Mouse (Mus musculus): ENCODE results near the gene Prtg.

Gene Prtg

DNA sequence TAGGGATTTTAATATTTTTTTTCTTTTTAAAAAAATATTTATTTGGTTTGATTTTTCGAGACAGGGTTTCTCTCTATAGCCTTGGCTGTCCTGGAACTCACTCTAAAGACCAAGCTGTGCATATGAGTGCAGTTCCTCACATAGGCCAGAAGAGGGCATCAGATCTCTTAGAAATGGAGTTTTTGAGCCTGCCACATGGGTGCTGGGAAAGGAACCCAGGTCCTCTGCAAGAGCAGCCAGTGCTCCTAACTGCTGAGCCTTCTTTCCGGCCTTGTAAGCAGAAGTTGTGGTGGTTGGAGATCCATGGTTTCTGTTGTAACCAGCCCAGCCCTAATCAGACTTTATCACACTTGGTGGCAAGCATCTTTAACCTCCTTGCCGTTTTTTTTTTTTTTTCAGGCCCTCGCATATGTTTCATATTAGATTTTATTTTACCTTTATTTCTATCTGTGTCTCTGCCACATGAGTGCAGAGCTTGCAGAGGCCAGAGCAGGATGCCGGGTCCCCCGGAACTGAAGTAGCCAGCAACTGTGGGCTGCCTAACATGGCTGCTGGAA, 88.2 kb downstream of the Prtg start:
- no peak for DNase-seq (ENCODE audit: extremely low read depth, insufficient read length, low spot score)

DNA sequence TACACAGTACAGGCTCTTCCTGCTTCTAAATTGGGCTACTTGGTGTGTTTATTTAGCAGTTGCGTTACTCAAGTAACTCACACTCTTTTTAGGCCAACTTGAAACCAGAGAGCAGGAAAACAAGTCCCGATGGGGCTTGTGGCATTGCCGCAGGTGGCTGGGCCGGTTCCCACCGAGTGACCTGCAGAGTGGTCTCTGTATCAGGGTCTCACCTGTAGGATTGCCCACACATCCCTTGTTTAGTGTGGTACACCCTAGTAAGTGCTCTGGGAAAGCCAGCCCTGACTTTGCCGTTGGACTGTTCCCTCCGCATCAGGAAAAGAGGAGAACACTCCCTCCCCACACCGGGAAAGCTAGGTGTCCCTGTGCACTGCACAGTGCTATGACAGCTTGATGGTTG, 95.4 kb downstream of the Prtg start:
- DNase-seq (ENCODE audit: extremely low read depth, insufficient read length, low spot score): no peak

DNA sequence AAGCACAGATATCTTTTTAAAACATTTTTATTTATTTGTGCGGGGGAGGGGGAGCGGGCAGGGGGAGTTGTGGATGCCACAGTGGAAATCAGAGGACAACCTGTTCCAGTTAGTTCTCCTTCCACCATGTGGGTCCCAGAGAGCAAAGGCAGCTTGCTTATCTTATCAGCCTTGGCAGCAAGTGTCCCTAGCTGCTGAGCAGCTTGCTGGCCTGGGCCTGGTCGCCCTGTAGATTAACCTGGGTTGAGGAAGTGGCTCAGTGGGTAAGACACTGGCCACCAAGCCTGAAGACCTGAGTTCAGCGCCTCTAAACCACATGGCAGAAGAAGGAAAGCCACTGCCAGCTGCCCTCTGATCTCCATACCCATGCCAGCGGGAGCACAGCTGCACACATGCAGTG, 95.9 kb downstream of the Prtg start:
- no peak for DNase-seq (ENCODE audit: extremely low read depth, insufficient read length, low spot score)

DNA sequence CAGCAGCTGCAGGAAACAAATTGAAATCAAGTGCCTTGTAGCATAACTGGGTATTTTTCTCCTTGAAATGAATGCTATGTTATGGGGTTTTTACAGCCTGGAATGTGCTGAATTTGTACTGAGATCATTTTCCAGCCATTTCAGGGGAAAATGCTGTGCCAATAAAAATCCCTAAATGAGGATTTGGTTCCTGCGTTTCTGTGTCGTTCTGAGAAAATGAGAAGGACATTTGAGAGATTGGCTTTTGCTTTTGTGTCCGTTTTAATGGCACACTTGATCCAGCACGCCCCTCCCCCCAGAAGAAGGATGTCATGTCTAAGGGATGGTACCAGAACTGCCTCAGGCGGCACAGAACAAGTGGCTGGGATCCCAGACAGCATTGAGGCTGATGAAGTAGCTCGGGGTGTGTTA, 100.0 kb downstream of the Prtg start:
- DNase-seq (ENCODE audit: extremely low read depth, insufficient read length, low spot score): no peak

DNA sequence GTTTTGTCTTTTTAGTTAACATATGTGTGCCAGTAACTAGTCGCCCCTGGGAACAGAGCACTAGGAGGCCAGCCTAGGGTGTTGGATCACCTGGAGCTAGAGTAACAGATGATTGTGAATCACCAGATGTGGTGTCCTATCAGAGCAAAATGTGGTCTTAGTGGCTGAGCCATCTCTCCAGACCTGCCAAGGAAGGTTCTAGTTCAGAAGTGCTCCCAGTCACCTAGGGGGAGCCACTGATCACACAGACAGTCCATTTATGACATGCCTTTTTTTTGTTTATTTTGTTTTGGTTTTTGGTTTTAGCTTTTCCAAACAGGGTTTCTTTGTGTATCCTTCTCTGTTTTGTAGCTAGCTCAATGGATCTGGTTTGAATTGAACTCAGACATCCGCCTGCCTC, 104.7 kb downstream of the Prtg start:
- no peak for DNase-seq (ENCODE audit: extremely low read depth, insufficient read length, low spot score)

DNA sequence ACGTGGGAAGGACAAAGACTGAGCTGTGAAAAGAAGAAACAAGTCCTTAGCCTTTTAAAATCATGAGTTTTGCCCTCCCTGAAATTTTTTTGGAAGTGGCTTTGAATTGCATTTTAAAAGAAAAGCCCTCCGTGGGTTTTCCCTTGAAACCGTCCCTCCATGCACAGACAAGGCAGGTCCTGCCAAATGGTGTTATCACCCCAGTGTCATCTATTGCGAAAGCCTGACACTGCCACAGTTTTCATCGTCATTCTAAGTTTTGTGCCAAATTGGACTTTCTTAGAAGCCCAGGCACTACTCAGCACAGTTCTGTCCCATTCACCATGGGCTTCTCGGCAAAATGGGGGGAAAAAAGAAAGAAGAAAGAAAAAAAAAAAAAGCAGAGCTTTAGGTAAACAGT, 106.9 kb downstream of the Prtg start:
- no peak for DNase-seq (ENCODE audit: extremely low read depth, insufficient read length, low spot score)

DNA sequence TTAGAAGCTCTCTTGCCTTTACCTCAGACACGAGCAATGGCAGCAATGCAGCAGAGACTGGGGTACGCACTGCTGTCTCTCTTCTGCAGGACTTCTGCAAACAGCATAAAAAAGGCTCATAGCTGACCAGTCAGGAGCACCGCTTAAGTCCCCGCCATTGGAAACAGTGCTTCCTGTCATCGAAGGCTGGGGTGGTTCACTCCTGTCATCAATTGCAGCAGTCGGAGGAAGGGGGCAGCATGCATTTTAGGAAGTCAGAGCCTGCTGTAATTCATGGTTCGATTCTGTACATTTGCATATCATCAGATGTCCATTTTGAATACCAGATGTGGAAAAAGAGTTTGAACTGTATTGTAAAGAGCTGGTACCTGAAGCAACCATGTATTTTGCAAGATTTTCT, 109.1 kb downstream of the Prtg start:
- DNase-seq (ENCODE audit: extremely low read depth, insufficient read length, low spot score): no peak

DNA sequence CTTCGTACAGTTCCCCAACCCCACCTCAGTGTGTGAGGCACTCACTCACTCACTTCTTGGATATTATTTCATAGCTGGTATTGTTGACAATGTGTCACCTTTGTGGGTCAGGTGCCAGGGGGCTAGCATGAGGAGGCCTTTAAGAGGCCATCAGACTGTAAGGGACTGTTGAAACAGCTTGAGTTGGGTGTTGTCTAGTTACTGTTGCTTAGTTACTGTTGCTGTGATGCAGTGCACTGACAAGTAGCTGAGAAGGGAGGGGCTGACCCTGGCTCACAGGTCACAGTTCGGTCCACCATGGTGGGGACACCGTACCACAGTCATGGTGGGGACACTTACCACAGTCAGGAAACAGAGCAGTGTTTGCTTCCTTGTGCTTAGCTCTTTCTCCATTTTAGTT, 116.4 kb downstream of the Prtg start:
- DNase-seq (ENCODE audit: extremely low read depth, insufficient read length, low spot score): no peak

DNA sequence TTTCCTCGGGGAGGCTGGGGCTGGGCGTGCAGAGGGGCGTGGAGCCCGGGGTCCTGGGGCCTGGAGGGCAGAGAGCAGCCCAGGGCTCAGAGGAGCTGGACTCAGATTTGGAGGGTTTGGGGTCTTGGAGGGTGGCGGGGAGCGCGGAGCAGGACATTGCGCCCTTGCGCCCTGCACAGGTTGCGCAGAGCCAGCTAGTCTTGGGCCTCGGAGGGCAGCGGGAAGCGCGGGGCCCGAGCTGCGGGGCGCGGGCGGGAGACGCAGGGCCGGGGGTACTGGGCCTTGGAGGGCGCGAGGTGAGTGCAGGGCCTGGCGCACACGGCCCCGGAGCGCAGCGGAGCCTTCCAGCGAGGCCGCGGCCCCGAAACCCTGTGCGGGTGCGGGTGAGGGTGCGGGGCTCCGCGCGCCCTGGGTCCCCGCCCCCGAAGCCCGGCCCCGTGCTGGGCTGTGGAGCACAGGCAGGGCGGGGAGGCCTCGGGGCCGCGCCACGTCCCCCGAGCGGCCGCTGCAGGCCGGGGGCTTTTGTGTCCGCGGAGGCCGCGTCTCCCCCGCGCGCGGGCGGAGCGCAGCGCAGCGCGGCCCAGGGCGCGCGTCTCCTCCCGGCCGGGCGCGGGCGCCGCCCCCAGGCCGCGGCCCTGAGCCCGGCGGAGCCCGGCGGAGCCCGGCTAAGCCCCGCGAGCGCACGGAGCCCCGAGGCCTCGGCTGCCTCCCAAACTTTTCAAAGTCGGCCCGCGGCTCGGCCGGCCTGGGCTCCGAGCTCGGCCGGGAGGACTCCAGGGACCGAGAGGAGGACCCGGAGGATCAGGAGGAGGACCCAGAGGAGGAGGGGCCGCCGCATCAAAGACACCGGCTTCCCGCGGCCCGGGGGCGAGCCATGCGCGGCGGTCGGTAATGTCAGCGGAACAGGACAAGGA, 118.6 kb downstream of the Prtg start, which contains the start of gene Pygo1:
Gene Pygo1, plus strand, starts transcription at position 625 of the 914 bp plus-strand sequence.
- no peak for DNase-seq (ENCODE audit: extremely low read depth, insufficient read length, low spot score)

DNA sequence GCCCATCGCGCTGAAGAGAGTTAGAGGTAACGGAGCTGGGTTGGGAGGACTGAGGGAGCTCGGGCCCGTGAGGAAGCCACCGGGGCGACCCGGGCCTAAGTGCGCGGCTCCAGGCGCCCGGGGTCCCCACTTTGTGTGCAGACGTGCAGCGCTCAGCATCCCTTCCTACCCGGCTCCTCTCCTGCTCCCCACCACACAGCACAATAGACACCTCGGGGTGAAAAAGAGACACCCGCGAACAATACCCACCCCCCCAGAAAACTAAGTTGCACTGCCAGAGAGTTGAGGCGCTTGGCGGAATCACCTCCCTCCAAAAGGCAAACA, 119.2 kb downstream of the Prtg start:
- DNase-seq (ENCODE audit: extremely low read depth, insufficient read length, low spot score): no peak

DNA sequence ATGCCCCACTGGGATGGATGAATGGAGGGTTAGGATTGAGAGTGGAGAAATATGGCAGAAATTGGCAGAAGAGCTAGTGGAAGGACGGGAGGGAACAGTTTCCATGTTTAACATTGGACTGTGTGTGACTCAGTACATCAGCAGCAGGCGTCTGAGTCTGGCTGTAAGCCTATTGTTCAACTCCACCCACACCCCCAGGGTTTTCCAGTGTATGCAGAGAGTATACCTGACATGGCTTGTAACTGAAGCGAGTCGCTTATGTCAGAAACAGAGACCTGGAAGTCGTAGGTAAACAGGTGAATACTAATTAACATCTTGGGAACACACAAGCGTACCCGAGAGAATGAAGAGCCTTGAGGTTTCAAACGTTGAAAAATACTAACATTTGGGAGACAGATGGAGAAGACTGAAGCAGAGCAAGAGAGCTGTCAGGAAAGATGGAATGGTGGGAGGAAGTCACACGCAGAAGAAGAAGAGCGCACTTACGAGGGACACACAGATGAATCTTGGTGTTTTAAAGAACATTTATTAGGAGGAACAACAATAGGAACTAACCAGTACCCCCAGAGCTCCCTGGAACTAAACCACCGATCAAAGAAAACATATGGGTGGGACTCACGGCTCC, 124.6 kb downstream of the Prtg start:
- no peak for DNase-seq (ENCODE audit: extremely low read depth, insufficient read length, low spot score)

DNA sequence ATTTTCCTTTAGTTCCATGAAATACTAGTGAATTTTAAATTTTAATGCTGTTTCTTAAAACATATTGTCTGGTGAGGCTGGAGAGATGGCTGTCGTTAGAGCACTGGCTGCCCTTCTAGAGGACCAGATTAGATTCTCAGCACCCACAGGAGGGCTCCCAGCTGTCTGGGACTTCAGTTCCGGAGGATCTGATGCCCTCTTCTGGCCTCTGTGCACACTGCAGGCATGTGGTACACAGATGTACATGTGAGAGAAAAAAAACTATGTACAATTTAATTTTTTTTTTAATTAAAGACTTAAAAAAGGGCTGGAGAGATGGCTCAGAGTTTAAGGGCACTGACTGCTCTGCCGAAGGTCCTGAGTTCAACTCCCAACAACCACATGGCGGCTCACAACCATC, 128.6 kb downstream of the Prtg start:
- no peak for DNase-seq (ENCODE audit: extremely low read depth, insufficient read length, low spot score)

DNA sequence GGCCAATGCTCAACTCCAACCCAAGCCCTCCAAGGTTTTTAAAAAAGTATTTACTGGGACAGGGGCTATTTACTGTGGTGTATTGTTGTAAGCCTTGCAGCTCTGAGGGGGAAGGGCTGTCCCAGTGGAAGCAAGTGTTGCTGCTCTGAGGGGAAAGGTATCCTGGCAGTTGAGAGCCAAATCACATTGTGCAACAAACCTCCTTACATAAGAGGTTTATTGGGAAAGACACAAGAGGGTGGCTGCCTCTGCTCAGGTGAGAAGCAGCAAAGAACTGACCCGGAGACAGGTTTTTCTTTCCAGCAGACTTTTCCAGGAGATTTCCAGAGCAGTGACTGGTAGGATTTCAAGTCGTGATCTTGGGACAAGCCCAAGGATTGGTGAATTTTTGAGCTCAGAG, 129.6 kb downstream of the Prtg start:
- no peak for DNase-seq (ENCODE audit: extremely low read depth, insufficient read length, low spot score)

DNA sequence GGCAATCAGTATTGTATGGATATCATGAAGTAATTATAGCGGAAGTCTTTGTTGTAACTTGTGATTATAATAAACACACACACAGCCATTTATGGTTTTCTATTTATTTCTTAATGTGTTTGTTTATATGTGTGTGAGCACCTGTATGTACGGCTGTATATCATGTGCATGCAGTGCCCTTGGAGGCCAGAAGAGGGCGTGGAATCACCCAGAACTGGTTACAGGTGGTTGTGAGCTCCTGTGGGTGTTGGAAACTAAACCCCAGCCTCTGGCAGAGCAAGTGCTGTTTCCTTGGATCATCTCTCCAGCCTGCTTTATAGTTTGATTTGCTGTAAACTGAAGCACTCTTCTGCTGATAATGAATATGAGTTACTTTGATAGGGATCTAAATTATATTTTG, 136.8 kb downstream of the Prtg start:
- DNase-seq (ENCODE audit: extremely low read depth, insufficient read length, low spot score): no peak

DNA sequence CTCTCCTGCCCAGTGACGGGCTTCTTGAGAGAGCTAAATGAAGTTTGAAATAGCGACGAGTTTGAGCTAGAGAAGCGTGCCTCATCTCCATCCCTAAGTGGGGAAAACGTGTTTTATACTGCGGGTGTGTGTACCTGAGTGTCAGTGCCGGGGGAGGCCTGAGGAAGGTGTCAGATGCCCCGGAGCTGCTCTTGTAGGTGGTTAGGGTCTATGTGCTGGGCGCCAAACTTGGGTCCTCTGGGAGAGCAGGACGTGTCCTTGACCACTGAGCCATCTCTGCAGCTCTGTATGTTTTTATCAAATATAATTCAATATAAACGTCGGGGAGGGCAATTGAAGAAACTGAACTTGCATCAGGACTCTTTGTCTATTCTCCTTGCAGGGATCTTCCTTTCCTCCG, 137.6 kb downstream of the Prtg start:
- DNase-seq (ENCODE audit: extremely low read depth, insufficient read length, low spot score): no peak

DNA sequence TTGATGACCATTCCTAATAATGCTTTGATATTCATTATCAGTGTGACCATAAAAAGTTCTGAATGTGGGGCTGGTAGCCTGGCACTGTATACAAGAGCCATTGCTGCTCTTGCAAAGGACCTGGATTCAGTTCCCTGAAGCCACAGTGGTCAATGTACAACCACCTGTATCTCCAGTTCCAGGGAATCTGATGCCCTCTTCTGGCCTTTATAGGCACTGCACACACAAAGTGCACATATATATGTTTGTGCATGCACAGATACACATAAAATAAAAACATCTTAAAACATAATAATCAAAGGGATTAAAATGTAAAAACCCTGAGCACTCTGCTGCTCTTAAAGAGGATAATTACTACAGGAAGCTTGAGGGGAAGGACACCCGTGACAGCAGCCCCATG, 140.3 kb downstream of the Prtg start:
- no peak for DNase-seq (ENCODE audit: extremely low read depth, insufficient read length, low spot score)

DNA sequence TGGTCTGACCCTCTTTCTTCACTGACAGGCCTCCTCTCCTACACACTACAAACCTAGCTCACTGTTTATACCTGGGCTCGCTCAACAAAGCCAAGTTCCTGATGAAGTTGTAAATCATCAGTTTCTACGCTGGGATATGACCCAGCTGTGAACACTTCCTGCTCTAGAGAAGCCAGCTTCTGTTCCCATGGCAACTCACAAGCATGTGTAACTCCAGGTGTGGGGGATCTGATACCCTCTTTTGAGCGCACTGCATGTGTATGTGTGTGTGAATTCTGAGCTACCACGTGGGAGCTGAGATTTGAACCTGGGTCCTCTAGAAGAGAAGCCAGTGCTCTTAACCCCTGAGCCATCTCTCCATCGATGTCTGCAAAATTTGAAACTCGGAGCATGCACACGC, 142.9 kb downstream of the Prtg start:
- no peak for DNase-seq (ENCODE audit: extremely low read depth, insufficient read length, low spot score)

DNA sequence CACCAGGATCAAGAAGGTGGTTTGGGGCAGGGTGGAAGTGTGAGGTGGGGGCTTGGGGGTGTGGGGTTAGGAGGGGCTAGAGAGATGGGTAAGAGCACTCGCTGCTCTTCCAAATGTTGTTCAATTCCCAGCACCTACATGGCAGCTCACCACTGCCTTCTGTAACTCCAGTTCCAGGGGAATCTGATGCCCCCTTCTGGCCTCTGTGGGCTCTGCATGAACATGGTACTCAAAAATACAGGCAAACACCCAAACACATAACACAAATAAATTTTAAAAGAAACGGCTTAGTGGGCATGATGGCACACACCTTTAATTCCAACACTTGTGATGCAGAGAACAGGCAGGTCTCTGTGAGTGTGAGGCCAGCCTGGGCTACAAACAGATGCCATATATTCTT, 148.1 kb downstream of the Prtg start:
- DNase-seq (ENCODE audit: extremely low read depth, insufficient read length, low spot score): no peak

DNA sequence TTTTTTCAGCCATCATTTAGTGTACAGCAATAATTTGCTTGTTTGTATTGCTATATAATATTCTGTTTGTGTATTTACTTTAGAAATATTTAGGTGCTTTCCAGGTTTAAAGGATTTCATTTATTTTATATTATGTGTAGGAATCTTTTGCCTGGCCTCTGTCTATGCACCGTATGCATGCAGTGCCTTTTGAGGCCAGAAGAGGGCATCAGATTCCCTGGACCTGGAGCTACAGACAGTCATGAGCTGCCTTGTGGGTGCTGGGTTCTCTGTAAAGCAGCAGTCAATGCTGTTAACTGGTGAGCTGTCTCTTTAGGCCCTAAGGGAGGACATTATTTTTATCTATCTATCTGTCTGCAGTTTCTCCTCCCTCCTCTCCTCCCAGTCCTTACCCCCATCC, 148.9 kb downstream of the Prtg start:
- DNase-seq (ENCODE audit: extremely low read depth, insufficient read length, low spot score): no peak

DNA sequence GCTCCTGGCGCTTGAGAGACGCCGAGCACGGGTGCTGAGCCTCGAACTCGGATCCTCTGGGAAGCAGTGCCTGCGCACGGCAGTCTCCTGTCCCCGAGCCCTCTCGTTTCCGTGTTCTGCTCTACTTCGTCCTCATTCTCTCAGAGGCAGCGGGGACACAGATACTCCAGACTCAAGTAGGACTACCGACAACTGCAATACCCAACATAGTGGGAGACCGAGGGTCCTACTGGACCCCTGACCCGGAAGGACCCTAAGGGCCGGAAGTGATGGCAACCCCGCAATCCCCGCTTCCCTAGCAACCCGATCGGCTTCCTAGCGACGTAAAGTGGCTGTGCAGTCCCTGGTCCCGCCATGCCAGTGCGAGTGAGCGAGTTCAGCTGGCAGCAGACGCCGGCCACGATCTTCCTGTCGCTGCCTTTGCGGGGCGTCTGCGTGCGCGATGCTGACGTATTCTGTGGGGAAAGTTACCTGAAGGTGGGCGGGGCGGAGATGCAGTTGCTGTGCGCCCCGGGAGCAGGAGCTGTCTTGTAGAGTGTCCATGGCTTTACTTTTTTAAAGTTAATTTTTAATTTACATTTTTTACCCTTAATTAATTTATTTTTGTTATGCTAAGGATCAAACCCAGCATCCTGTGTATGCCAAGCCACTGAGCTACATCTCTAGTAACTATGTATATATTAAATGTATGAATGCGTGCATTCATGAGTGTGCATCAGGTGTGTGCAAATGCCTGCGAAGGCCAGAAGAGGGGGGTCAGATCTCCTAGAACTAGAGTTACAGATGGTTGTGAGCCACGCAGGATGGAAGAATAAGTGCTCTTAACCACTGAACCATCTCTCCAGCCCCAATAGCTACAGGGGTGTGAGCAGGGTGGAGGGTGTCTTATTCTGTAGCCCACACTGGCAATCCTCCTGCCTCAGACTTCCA, 152.1 kb downstream of the Prtg start, which contains the start of the genes Dyx1c1 and Gm44503:
Gene Dyx1c1, plus strand, starts transcription at position 265 of the 930 bp plus-strand sequence.
Gene Gm44503, plus strand, starts transcription at position 332 of the 930 bp plus-strand sequence.
- DNase-seq (ENCODE audit: extremely low read depth, insufficient read length, low spot score): no peak

DNA sequence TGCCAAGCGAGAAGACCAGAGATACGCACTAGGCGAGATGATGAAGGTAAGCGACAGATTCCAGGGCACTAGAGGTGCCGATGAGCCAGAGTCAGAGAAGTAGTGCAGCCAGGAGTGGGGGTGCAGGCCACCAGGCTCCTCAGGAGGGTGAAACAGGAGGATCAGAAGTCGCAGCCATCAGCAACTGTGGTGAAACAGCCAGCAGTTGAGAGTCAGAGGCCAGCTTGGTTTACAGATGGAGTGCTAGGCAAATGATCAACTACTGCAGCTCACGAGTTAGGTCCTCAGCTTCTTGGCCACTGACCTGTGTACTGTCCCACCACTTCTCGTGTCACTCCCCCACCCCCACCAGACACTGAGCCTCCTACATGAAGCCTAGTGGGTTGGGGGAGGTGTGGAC, 154.7 kb downstream of the Prtg start:
- no peak for DNase-seq (ENCODE audit: extremely low read depth, insufficient read length, low spot score)
